Mouse (Mus musculus) regulatory T cell (primary cell): ENCODE measurements at regions not wholly inside any gene's neighbourhood (a gene's known extent, or its start where the extent isn't known, plus 50 kb on each side); places are given as distances from the start of the nearest gene placed in this dataset.

Source experiments
- in situ Hi-C: fragments of 300-600 bp; cut with MboI, MseI; formaldehyde crosslinking; loops from one replicate; pipeline ENCODE4 v1.15.1; 2025; ENCODE audit warnings: high pct_unique_total_duplicates

GRCm38 (mm10) chr17:45240545-45240944 lies 193.0 kb downstream of the Cdc5l start:
- in situ Hi-C loops: no loop called here

GRCm38 (mm10) chr17:45237246-45237645 lies 196.3 kb downstream of the Cdc5l start:
- in situ Hi-C loops: no loop called here

- in situ Hi-C loops: no loop called here
These were observed 198.1 kb downstream of the Cdc5l start for GRCm38 (mm10) chr17:45235401-45235800.

DNA sequence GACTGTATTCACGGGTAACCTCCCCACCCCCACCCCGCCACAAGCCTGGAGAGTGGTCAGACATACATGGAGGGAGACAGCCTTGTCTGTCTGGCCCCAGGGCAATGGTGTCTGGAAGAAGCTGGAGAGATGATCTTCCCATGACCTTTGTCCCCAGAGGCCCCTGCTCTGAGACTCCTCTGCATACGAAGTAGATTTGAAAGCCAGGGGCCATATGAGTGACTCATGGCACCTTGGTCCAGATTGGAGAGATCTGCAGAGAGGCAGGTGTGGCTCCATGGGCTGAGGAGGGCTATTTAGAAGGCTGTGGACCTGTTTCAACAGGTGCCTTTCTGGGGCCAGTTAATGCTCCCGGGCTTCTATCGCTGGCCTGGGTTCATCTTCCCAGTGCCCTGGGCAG lies 200.7 kb downstream of the Cdc5l start:
- in situ Hi-C loops: no loop called here

DNA sequence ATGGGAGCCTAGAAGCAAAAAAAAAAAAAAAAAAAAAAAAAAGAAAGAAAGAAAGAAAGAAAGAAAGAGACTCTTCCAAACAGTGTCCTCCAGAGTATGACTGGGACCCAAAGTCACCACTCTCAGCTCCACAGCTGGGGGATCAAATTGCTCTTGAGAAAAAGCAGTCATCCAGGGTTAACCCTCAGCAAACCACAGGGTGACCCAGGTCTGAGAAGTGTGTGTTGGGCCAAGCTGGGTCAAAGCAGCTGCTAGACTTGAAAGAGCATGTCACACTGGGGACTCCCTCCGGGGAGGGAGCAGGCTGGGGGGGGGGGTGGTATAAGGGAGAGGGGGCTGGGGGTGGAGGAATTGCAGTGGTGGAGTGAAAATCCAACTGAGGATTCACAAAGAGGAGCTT lies 206.3 kb downstream of the Cdc5l start:
- in situ Hi-C loops: no loop called here

- in situ Hi-C loops: no loop called here
These were observed 207.1 kb downstream of the Cdc5l start for GRCm38 (mm10) chr17:45226486-45226885.

GRCm38 (mm10) chr17:45221625-45222024 lies 211.9 kb downstream of the Cdc5l start:
- in situ Hi-C loops: no loop called here

- in situ Hi-C loops: no loop called here
These were observed 216.4 kb downstream of the Cdc5l start for GRCm38 (mm10) chr17:45217126-45217525.

DNA sequence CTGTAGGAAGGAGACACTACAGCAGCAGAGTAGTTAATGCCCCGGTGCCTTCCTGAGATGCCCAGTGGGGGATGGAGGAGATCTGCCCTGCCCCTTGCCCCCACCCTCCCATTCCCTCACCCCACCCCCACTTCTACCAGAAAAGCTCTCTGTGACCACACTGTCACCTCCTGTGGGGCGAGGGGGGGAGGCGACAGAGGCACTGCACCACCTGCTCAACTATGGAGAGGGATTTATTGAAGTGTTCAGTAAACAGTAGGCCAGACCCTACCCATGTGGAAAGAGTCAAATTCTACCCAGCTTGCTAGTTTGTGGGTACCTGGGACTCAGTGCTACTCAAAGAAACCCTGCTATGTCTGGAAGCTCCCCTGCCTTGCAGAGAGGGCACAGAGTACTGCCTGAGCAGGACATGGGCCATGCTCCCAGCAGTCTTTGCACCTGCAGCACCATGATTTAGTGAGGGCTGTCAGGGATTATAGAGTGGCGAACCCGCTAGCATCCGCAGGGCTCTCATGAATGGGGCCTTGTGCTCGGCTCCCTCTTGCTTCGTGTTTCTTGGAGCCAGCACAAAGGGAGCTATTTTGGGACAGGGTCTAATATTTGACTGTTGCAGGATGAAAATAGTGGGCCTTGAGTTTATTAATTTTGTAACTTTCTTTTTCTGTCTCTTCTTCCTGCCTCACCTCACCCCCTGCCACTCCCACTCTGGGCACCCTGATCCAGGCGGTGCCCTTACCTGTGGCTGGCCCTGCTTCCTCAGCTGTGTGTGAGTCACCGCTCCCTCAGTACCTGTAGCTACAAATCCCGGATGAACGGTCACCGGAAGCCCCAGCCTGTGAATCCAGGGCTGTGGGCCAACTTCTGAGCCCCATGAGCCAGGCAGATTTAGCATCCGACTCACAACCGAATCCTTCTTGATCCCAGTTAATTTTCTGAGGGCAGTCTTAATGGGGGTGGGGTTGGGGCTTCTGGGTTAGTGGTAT lies 218.2 kb downstream of the Cdc5l start:
- in situ Hi-C loops: no loop called here

- in situ Hi-C loops: no loop called here
These were observed 222.6 kb downstream of the Cdc5l start for GRCm38 (mm10) chr17:45210984-45211383.

- in situ Hi-C loops: no loop called here
These were observed 224.2 kb downstream of the Cdc5l start for GRCm38 (mm10) chr17:45209387-45209663.

DNA sequence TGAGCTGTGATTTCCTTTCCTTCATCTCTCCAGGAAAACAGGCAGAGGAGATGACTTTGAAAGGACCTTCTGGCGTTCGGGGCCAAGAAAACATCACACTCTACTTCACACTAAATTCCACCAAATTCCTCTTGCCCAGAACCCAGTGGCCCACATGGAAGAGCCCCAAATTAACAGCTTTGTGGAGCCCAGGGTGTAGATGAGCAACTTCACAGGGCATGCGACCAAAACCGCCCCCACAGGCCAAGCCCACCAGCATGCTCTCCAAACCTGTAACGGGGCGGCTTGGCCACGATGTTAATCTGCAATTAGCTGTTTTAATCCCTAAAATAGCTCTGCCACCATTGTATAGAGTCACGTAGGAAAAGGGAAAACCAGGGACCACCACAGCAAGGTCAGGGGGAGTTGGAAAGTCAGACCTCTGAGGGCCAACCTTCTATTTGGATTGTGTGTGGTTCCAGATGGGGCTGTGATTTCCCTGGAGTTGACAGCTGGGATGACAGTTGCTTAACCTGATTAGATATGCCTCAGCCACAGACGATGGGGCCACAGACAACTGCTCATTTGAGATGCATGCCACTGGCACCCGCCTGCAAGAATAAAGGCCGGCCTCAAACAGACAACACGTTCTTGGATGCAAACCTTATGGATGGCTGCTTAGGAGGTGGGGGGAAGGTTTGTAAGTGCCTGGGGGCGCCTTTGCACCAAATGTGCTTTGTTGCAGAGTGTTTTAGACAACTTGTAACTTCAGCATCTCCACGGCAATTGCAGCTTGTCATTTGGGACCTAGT lies 224.7 kb downstream of the Cdc5l start:
- in situ Hi-C loops: no loop called here

- in situ Hi-C loops: no loop called here
These were observed 237.8 kb downstream of the Cdc5l start for GRCm38 (mm10) chr17:45195779-45196178.

DNA sequence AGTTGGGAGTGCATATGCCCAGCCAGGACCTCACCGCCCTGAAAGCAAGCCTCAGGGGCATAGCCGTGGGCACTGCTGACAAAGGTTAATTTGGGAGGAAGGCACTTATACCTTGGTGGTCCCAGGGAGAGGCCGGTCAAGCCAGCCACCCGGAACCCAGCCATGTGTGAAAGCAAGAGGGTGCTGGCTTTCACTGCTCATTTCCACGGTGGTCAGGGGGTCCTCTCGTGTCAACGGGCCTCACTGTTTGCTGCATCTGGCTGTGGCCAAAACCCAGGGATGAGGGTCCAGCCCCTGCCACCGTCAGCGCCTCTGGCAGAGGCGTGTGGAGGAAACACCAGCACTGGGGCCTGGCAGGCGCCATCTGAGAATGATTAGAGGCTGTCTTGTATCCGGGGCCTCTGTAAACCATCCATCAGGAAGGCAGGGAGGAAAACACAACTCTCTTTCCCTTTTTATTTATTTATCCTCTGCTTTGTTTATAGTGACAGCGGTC lies 238.7 kb downstream of the Cdc5l start:
- in situ Hi-C loops: no loop called here

- in situ Hi-C loops: no loop called here
These were observed 240.0 kb downstream of the Cdc5l start for GRCm38 (mm10) chr17:45193456-45194025.

DNA sequence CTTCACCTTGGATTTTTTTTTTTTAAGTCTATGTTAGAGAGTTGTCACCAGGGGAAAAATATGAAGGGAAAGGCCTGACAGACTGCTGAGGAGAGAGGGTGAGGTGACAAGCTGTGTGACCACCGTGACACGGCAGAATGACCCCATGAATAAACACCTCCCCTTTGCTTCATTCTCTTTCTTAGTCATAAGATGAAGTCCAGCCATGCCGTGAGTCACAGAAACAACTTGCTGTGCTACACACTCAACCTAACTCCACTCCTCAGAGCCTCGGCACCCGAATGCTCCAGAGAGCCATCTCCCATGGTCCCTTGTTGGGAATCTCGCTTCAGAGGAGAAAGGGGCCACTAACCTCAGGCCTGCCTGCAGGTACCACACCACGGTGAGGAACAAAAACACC lies 246.1 kb downstream of the Cdc5l start:
- in situ Hi-C loops: no loop called here

- in situ Hi-C loops: no loop called here
These were observed 257.2 kb downstream of the Cdc5l start for GRCm38 (mm10) chr17:45176340-45176739.

GRCm38 (mm10) chr17:45169257-45169994 lies 264.1 kb downstream of the Cdc5l start:
- in situ Hi-C loops: no loop called here
